Mouse (Mus musculus) kidney, embryonic 15.5 days (tissue): ENCODE measurements at regions not wholly inside any gene's neighbourhood (a gene's known extent, or its start where the extent isn't known, plus 50 kb on each side); places are given as distances from the start of the nearest gene placed in this dataset.

Experiments used
- ATAC-seq: fragments of 200-750 bp; cut with Nextera tagmentation; replicated peaks from 2 replicates; pipeline ENCODE4 v1.8.0; 2017; ENCODE audit warnings: moderate TSS enrichment; ENCODE audit not compliant: low FRiP score
- H3K27ac ChIP-seq: fragments of 300-500 bp; sonication (generic); 2 replicates; pipeline ENCODE4 v1.5.1; 2015; ENCODE audit warnings: mild to moderate bottlenecking, inconsistent platforms
- H3K27me3 ChIP-seq: fragments of 300-500 bp; sonication (generic); 2 replicates; pipeline ENCODE4 v1.6.1; 2015; ENCODE audit warnings: inconsistent platforms
- H3K36me3 ChIP-seq: fragments of 300-500 bp; sonication (generic); 2 replicates; pipeline ENCODE4 v1.6.1; 2015; ENCODE audit warnings: inconsistent platforms
- H3K4me1 ChIP-seq: fragments of 300-500 bp; sonication (generic); 2 replicates; pipeline ENCODE4 v1.6.1; 2015; ENCODE audit warnings: inconsistent platforms
- H3K4me2 ChIP-seq: fragments of 300-500 bp; sonication (generic); 2 replicates; pipeline ENCODE4 v1.6.1; 2015; ENCODE audit warnings: moderate library complexity, mild to moderate bottlenecking, inconsistent platforms
- H3K4me3 ChIP-seq: fragments of 300-500 bp; sonication (generic); replicated peaks from 2 replicates; pipeline ENCODE4 v1.5.1; 2015; ENCODE audit warnings: mild to moderate bottlenecking, inconsistent platforms
- H3K9ac ChIP-seq: fragments of 300-500 bp; sonication (generic); 2 replicates; pipeline ENCODE4 v1.6.1; 2015; ENCODE audit warnings: mild to moderate bottlenecking, inconsistent platforms
- H3K9me3 ChIP-seq: fragments of 300-500 bp; sonication (generic); replicated peaks from 2 replicates; pipeline ENCODE4 v1.6.1; 2016; ENCODE audit warnings: inconsistent platforms
- WGBS: fragments of 180-500 bp; shearing (Covaris S2); methylation state at CpG from one replicate; pipeline ENCODE4 v1.1.7; 2015; ENCODE audit warnings: mixed read lengths; 5-methylcytosine and 5-hydroxymethylcytosine counted together

GRCm38 (mm10) chr14:24081911-24082558, 67.7 kb upstream of the Kcnma1 start:
- ATAC-seq = peak; percentile 78; the same call in 1 of the 2 replicates

GRCm38 (mm10) chr14:24068693-24069092, 54.4 kb upstream of the Kcnma1 start:
- WGBS = 60% methylated on average over 4 of the region's 4 CpGs
- Histone ChIP-seq H3K27me3 (no peaks in the 10 kb centered on the region), H3K4me3 (no peak overlapping the region), H3K36me3 (no peaks in the 10 kb centered on the region), H3K27ac (no peak overlapping the region), H3K4me1 (no peaks in the 10 kb centered on the region), H3K9ac (no peak overlapping the region), H3K9me3 (no peaks in the 10 kb centered on the region), H3K4me2 (no peak overlapping the region)
- ATAC-seq = no peak

More at GRCm38 (mm10) chr14:24081911-24082558, 67.7 kb upstream of the Kcnma1 start:
- Histone ChIP-seq H3K4me3 (peak overlapping the region; percentile 14; the same call in 1 of the 2 replicates), H3K4me2 (peak overlapping the region; percentile 51), H3K4me1 (peaks cover 6% of the 10 kb centered on the region; the same call in 1 of the 2 replicates), H3K9ac (no peak overlapping the region), H3K9me3 (no peaks in the 10 kb centered on the region), H3K36me3 (no peaks in the 10 kb centered on the region), H3K27ac (no peak overlapping the region), H3K27me3 (no peaks in the 10 kb centered on the region)
- 22% methylated on average over 11 of the region's 11 CpGs for WGBS

- no peak overlapping the region for H3K4me2 ChIP-seq
- no peak for ATAC-seq
- no peaks in the 10 kb centered on the region for H3K27me3 ChIP-seq
- no peaks in the 10 kb centered on the region for H3K4me1 ChIP-seq
- H3K4me3 ChIP-seq = no peak overlapping the region
- H3K9me3 ChIP-seq = no peaks in the 10 kb centered on the region
- no peak overlapping the region for H3K9ac ChIP-seq
- no peaks in the 10 kb centered on the region for H3K36me3 ChIP-seq
- 42% methylated on average over 6 of the region's 6 CpGs for WGBS
- H3K27ac ChIP-seq = no peak overlapping the region
These were observed 53.4 kb upstream of the Kcnma1 start for GRCm38 (mm10) chr14:24067657-24068056.

GRCm38 (mm10) chr14:24065231-24065767, 51.0 kb upstream of the Kcnma1 start:
- Histone ChIP-seq H3K9me3 (no peaks in the 10 kb centered on the region), H3K27ac (no peak overlapping the region), H3K4me3 (no peak overlapping the region), H3K4me2 (no peak overlapping the region), H3K4me1 (no peaks in the 10 kb centered on the region), H3K9ac (no peak overlapping the region), H3K36me3 (no peaks in the 10 kb centered on the region), H3K27me3 (no peaks in the 10 kb centered on the region)
- 85% methylated on average over 4 of the region's 4 CpGs for WGBS
- ATAC-seq = no peak
